Mouse (Mus musculus) hindlimb bud, embryonic 11.5 days (tissue): ENCODE measurements around the gene Chchd10.

Experiments
- DNase-seq: peaks from one replicate; pipeline ENCODE4 v3.0.0-alpha.2; 2012; ENCODE audit warnings: low read depth, low spot score; ENCODE audit errors: extremely low spot score

Chchd10 gene

GRCm38 (mm10) chr10:75924324-75924723 lies 8.6 kb upstream of the Chchd10 start:
- DNase-seq, result no peak

GRCm38 (mm10) chr10:75926396-75926795 lies 6.5 kb upstream of the Chchd10 start:
- DNase-seq, result no peak

DNA sequence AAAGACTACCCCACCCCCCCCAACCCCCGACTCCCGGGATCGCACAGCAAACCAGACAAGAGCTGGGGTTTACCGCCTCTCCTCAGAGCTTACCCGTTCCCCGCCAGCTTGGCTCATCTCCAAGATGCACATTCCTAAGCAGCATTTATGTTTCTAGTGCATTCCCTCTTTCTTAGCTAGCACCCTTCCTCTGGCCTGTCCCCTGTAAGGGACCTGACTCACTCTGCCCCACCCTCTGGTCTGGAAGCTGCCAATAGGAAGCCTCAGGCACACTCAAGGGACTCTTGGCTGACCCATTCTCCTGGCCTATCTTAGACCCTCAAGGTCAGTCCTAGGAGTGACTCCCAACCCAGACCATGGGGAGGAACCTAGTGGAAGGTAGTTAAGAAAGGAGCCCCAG lies 2.6 kb upstream of the Chchd10 start:
- no peak for DNase-seq

- DNase-seq, result no peak
Measured at GRCm38 (mm10) chr10:75931311-75931710, 1.6 kb upstream of the Chchd10 start.

DNA sequence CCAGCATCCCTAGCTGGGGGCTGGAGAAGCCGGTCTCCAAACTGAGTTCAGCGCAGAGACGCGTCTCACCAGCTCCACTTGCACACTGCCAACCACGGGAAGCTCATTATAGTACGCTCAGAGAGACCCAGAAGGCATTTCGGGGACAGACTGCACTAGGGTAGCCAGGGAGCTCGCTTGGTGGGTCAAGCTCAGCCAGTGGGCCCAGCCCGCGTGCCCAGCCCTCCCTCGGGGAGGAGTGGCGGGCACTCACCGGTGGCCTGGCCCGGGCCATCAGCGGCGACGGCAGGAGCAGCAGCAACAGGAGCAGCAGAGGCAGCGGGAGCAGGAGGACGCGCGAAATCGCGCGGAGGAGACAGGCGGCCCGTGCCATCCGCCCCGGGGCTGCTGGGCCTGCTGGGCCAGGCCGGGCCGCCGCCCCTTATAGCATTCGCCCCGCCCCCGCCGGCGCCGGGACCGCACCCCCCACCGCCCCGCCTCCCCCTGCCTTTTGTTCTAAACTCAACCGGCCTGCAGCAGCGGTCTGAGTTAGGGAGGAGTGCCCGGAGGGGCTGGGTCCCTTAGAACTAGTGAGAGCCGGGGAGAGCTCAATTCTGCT lies 750 bp upstream of the Chchd10 start:
- no peak for DNase-seq

GRCm38 (mm10) chr10:75934991-75935390 lies 2.1 kb downstream of the Chchd10 start:
- no peak for DNase-seq

- no peak for DNase-seq
Measured at GRCm38 (mm10) chr10:75935680-75936541, 3.0 kb downstream of the Chchd10 start, which contains the start of gene Mmp11. Gene Mmp11 (minus strand): TSS chr10:75936496.

- DNase-seq, result no peak
Measured at GRCm38 (mm10) chr10:75936909-75937667, 4.2 kb downstream of the Chchd10 start.

- DNase-seq, result no peak
Measured at GRCm38 (mm10) chr10:75937851-75938643, 5.1 kb downstream of the Chchd10 start.

- no peak for DNase-seq
Measured at GRCm38 (mm10) chr10:75939481-75940234, 6.7 kb downstream of the Chchd10 start.

GRCm38 (mm10) chr10:75940520-75940919 lies 7.6 kb downstream of the Chchd10 start, which contains the start of gene Gm867:
Gene Gm867 (minus strand): TSS chr10:75940672.
- no peak for DNase-seq

- no peak for DNase-seq
Measured at GRCm38 (mm10) chr10:75941042-75941824, 8.3 kb downstream of the Chchd10 start.

- DNase-seq, result no peak
Measured at GRCm38 (mm10) chr10:75942736-75943477, 10.0 kb downstream of the Chchd10 start, which contains the start of gene Vpreb3. Gene Vpreb3 (plus strand): TSS chr10:75943057.

GRCm38 (mm10) chr10:75944066-75944772 lies 11.3 kb downstream of the Chchd10 start:
- no peak for DNase-seq

GRCm38 (mm10) chr10:75945213-75945612 lies 12.3 kb downstream of the Chchd10 start:
- no peak for DNase-seq

DNA sequence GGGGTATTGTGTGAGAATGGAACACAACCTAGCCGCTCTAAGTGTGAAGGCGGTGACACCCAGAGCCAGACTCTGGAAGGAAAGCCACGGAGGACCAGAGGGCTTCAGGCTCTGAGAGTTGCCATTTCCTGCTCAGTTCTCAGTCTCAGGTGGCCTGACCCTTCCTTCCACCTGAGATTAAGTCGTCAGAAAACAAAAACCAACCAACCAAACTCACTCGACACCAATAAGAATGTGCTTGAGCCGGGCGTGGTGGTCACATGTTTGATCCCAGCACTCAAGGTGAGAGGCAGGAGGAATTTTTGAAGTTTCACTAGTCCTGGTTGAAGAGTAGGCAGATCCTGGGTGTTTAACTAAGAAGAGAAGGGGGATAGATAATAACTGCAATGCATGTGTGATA lies 13.0 kb downstream of the Chchd10 start:
- no peak for DNase-seq

DNA sequence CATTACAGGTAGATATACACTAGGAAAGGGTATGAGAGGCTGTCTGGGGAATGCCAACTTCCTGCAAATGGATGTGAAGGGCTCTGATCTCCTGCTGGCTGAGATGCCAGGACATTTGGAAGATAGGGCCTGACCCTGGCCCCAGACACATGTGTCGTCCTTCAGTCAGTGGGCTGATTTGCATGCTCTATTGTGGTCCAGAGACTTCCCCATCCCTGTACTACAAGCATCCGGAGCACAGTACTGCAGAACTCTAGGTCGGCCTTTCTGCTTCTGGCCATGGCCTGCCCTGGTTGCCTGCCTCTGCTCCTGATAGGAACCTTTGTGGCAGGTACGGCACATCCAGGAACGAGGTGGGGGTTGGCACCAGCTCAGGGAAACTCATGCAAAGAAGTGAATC lies 15.1 kb downstream of the Chchd10 start:
- DNase-seq, result no peak
